Mouse (Mus musculus) brain, embryonic 14.5 days (tissue): Measurements from ENCODE around the gene Ifi205.

Source experiments
- CTCF ChIP-seq: fragments of 200-500 bp; IDR thresholded peaks from 2 replicates; pipeline ENCODE4 v1.5.1; 2012; ENCODE audit warnings: inconsistent platforms, mild to moderate bottlenecking, moderate library complexity, borderline replicate concordance; ENCODE audit not compliant: insufficient read depth, insufficient read length; ENCODE audit errors: extremely low read depth
- POLR2A ChIP-seq: fragments of 200-500 bp; IDR thresholded peaks from 2 replicates; pipeline ENCODE4 v1.6.1; 2012; ENCODE audit warnings: mild to moderate bottlenecking, inconsistent platforms, borderline replicate concordance; ENCODE audit not compliant: poor library complexity, insufficient read depth, insufficient read length, severe bottlenecking; ENCODE audit errors: extremely low read depth

DNA sequence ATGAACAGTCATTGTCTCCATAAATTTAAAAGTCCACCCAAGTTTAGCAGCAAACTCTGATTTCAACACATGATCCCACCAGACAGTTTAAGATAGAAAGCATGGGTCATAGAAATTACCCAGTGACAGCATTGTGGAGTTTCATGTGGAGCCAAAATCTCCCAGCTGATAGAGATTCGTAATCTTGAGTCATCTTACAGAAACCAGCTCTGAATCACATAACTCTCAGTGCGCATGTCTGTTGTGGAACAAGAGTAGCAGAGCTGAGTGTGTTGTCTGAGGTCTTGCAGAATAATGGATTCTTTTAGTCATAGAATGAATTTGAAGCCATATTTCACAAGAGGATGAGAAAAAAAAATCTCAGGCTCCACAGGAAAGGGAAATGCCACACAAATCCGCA, 21.4 kb upstream of the Ifi205 start:
- TF ChIP-seq POLR2A (no peak), CTCF (no peak)
